Mouse (Mus musculus) gastrocnemius, postnatal 36 days (tissue): ENCODE measurements around the gene Bcar3. TPM values are rescaled to one million over a fixed set of nuclear protein-coding genes. Genes with fewer than 3 reads are reported as not detected.
A peak's percentile ranks its signal among the peaks of the same experiment; 100 is the strongest.

Experiments
- DNase-seq, 2 experiments: peaks; one replicate each; pipeline ENCODE4 v3.0.0; 2022
- intact Hi-C: fragments of 180-260 bp; cut with DNase I; formaldehyde crosslinking; loops from one replicate; pipeline ENCODE4 v1.15.1; 2025
- total RNA-seq, 2 experiments: library from RNA; stranded (reverse); gene quantifications; 2 replicates each; pipeline ENCODE4 v1.2.3; 2021

Bcar3 gene
- total RNA-seq, 2 experiments from 2014 or later = 3.6 to 4.4 TPM

GRCm38 (mm10) chr3:122290696-122291095, 3.2 kb upstream of the Bcar3 start:
- intact Hi-C loops = no loop called here
- no peak for DNase-seq

DNA sequence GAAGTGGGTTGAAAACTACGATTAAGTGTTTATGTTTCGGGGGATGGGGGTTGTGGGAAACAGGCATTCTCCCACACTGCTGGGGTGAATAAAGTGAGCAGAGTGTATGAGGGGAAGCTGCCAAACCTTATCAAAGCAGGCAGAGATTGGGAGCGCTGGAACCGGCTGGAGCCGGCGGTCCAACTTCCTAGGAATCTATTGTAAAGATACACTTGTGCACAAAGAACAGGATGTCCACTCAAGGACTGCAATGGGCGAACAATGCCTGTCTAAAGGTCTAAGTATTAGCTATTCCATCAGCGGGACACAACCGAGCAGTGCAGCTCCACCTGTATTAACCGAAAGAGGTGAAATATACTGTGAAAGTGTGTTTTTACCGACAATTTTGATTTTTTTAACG, 2.1 kb upstream of the Bcar3 start:
- DNase-seq = no peak
- intact Hi-C loops = loop anchor here (2.0 kb wide), 1 partner anchor 17 kb away; the partner anchor contains the start of gene Dnttip2

DNA sequence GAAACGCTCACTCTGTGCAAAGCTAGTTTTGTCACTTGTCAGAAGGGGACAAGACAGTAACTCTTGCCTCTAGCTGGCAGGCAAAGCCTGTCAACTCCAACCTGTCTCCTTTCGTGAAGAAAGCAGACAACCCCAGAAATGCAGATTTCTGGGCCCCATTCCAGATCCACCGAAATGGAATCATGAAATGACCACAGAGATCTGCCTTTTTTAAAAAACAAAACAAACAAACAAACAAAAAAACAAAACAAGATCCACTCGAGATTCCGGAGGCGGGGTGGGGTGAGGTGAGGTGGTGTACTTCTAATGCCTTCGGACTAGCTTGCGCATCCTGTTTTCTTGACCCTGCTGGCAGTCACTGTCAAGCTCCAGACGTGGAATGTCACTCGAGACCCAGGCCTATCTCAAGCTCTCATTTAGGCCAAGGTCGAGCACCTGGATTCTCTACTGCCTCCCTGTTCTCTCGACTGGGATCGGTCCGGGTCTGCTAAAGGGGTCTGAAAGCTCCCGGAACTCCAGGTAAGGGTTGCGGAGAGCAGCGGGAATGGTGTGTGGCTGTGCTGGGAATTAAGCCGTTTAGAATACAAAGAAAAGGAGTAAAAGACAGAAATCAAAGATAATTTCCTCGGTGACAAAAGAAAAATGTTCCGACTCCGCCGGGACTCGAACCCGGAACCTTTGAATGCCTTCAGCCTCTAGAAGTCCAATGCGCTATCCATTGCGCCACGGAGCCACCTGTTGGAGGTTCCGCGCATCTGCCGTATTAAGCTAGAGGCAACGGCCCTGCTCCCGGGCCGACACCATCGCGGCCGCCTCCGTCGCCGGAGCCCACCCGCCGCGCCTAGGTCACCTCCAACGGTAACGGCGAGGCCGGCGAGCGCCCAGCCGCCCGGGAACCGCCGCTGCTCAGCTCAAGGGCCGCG, 1.4 kb upstream of the Bcar3 start:
- peak; percentile 90 to 99 for DNase-seq
- intact Hi-C loops = loop anchor here (2.0 kb wide), 1 partner anchor 18 kb away; the partner anchor contains the start of gene Dnttip2

GRCm38 (mm10) chr3:122293223-122293953, 548 bp upstream of the Bcar3 start:
- peak in 1 of 2 experiments; percentile 84 for DNase-seq
- intact Hi-C loops = loop anchor here (2.0 kb wide), 1 partner anchor 19 kb away; the partner anchor contains the start of gene Dnttip2

DNA sequence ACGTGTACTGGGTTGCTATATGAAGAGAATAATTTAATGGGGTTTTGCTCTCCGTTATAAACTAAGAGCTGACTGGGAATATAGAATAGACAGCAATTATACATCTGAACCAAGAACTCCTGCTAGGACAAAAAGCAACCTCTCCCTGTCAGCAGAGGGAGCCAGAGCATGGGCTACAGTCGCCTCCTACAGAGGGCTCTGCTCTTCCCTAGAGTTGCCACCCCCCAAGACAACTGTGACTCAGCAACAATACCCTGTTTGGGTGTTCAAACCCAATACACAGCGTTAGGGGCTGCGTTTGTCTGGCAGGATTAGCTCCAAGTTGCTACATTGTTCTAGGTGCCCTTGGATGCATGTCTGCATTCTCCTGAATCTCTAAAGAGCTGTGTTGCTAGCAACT, 1.6 kb downstream of the Bcar3 start:
- intact Hi-C loops = loop anchor here (5.0 kb wide), 1 partner anchor 342 kb away; no protein-coding TSS in a partner anchor
- DNase-seq = peak in 1 of 2 experiments; percentile 31

GRCm38 (mm10) chr3:122296979-122297378, 3.0 kb downstream of the Bcar3 start:
- peak in 1 of 2 experiments; percentile 19 for DNase-seq
- intact Hi-C loops = loop anchor here (5.0 kb wide), 1 partner anchor 340 kb away; no protein-coding TSS in a partner anchor

GRCm38 (mm10) chr3:122300983-122301919, 7.3 kb downstream of the Bcar3 start:
- no peak for DNase-seq
- intact Hi-C loops = loop anchor here (10.0 kb wide), 1 partner anchor 604 kb away; no protein-coding TSS in a partner anchor

DNA sequence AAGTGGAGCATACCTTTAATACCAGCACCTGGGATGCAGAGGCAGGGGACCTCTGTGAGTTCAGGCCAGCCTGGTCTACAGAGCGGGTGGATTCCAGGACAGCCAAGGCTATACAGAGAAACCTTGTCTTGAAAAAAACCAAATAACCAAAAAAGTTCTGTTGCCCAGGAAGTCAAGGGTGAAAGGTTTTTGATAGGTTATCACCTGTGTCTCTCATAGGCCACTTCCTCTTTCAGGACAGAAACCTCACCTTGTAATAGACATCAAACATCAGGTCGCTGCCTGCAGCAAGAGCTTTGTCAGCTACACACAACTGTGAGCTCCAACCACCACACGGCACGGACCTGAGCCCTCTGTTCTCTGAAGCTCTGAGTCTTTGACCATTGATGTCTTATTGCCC, 10.6 kb downstream of the Bcar3 start:
- no peak for DNase-seq
- intact Hi-C loops = loop anchor here (10.0 kb wide), 1 partner anchor 600 kb away; no protein-coding TSS in a partner anchor

DNA sequence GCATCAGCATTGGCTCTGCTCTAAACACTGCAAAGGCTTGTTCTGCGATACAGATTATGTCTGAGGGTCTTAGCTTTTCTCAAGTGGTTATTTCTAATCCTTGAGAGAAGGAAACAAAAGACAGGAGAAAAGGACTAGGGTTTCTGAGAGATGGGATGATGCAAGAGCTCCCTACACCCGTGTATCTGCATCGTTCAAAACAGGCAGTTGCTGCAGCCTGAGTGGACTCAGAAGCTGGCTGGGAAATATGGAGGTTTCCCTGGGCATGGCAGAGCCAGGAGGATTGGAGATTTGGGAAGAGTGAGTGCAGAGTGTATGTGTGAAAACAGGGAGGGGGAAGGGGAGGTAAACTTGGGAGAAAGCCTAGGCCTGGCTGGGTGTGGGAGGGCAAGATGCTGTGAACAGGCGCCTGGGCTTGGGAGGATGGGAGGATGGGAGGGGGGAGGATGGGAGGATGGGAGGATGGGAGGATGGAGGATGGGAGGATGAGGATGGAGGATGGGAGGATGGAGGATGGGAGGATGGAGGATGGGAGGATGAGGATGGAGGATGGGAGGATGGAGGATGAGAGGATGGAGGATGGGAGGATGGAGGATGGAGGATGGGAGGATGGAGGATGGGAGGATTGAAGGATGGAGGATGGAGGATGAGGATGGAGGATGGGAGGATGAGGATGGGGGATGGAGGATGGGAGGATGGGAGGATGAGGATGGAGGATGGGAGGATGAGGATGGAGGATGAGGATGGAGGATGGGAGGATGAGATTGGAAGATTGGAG, 14.1 kb downstream of the Bcar3 start:
- no peak for DNase-seq
- intact Hi-C loops = loop anchor here (10.0 kb wide), 1 partner anchor 597 kb away; no protein-coding TSS in a partner anchor

GRCm38 (mm10) chr3:122308981-122309380, 15.0 kb downstream of the Bcar3 start:
- DNase-seq = no peak
- intact Hi-C loops = loop anchor here (10.0 kb wide), 1 partner anchor 596 kb away; no protein-coding TSS in a partner anchor

DNA sequence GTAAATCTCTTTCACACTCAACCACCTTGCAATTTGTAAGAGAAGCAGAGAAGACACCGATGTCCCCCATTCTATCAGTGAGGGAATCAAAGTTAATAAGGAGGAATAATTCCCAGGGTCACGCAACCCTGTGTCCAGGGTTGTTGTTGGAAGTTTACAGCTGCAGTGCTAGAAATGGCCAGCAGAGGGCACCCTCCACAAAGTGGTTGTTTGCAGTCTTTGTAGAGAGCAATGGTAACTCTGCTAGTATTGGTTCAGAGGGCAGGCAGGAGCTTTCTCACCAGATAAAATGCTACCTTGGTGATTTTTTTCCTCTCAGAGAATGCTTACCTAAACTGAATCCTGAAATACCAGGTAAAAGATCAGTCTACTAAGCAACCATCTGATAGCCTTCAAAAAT, 18.1 kb downstream of the Bcar3 start:
- intact Hi-C loops = loop anchor here (1.0 to 5.0 kb wide), 2 partner anchors 70 to 154 kb away; no protein-coding TSS in a partner anchor
- peak; percentile 77 to 87 for DNase-seq

GRCm38 (mm10) chr3:122312936-122313629, 19.1 kb downstream of the Bcar3 start:
- DNase-seq = no peak
- intact Hi-C loops = loop anchor here (1.0 to 5.0 kb wide), 2 partner anchors 69 to 153 kb away; no protein-coding TSS in a partner anchor

GRCm38 (mm10) chr3:122313936-122314335, 20.0 kb downstream of the Bcar3 start:
- intact Hi-C loops = loop anchor here (5.0 kb wide), 1 partner anchor 68 kb away; no protein-coding TSS in a partner anchor
- no peak for DNase-seq

GRCm38 (mm10) chr3:122316621-122317020, 22.7 kb downstream of the Bcar3 start:
- intact Hi-C loops = no loop called here

GRCm38 (mm10) chr3:122317339-122317738, 23.4 kb downstream of the Bcar3 start:
- intact Hi-C loops = no loop called here
- peak in 1 of 2 experiments; percentile 33 for DNase-seq

More at GRCm38 (mm10) chr3:122316621-122317020, 22.7 kb downstream of the Bcar3 start:
- no peak for DNase-seq

GRCm38 (mm10) chr3:122322226-122322625, 28.3 kb downstream of the Bcar3 start:
- intact Hi-C loops = no loop called here
- DNase-seq = no peak

DNA sequence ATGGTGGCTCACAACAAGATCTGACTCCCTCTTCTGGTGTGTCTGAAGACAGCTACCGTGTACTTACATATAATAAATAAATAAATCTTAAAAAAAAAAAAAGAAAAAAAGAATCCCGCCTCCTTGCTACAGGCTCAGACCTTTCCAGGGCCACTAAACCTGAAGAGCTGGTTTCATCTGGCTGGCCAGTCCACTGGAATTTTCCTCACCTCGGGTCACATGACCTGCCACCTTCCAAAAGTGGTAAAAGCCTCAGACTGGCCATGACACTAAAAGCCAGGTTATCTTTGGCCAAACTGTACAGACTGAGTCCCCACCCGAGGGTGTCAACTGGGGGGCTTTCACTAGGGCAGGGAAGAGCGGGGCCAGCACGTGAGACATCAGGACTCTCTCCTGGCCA, 29.9 kb downstream of the Bcar3 start:
- intact Hi-C loops = no loop called here
- no peak for DNase-seq

DNA sequence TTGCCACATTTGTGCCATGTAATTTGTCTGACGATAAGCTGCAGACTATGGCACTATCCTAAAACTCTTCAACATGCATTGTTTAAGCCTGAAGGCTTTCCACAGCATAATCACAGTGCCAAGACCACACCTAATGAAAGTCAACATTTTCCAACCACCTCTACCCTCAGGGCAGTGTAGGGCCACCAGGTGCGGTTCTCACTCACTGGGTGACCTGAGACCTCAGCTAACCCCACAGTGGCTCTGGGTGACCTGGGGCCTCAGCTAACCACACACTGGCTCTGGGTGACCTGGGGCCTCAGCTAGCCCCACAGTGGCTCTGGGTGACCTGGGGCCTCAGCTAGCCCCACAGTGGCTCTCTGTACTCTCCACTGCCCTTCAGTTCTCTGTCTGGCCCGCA, 30.6 kb downstream of the Bcar3 start:
- DNase-seq = no peak
- intact Hi-C loops = no loop called here
